Mouse (Mus musculus) neural tube, embryonic 12.5 days (tissue): ENCODE data around the gene Tnfrsf8. TPM values are rescaled to one million over a fixed set of nuclear protein-coding genes. Genes with fewer than 3 reads are reported as not detected.

ENCODE experiments used
- ATAC-seq: fragments of 200-750 bp; cut with Nextera tagmentation; 2 replicates; pipeline ENCODE4 v1.8.0; 2017; ENCODE audit warnings: low read depth, mild to moderate bottlenecking, moderate TSS enrichment, moderate library complexity; ENCODE audit not compliant: low FRiP score
- H3K27ac ChIP-seq: fragments of 300-500 bp; sonication (generic); 2 replicates; pipeline ENCODE4 v1.5.1; 2016
- H3K27me3 ChIP-seq: fragments of 300-500 bp; sonication (generic); replicated peaks from 2 replicates; pipeline ENCODE4 v1.6.1; 2016; ENCODE audit warnings: mild to moderate bottlenecking
- H3K36me3 ChIP-seq: fragments of 300-500 bp; sonication (generic); 2 replicates; pipeline ENCODE4 v1.6.1; 2016; ENCODE audit warnings: mild to moderate bottlenecking
- H3K4me1 ChIP-seq: fragments of 300-500 bp; sonication (generic); 2 replicates; pipeline ENCODE4 v1.6.1; 2016
- H3K4me2 ChIP-seq: fragments of 300-500 bp; sonication (generic); replicated peaks from 2 replicates; pipeline ENCODE4 v1.6.1; 2016; ENCODE audit warnings: mild to moderate bottlenecking
- H3K4me3 ChIP-seq: fragments of 300-500 bp; sonication (generic); 2 replicates; pipeline ENCODE4 v1.5.1; 2016
- H3K9ac ChIP-seq: fragments of 300-500 bp; sonication (generic); 2 replicates; pipeline ENCODE4 v1.6.1; 2016; ENCODE audit warnings: mild to moderate bottlenecking
- H3K9me3 ChIP-seq: fragments of 300-500 bp; sonication (generic); 2 replicates; pipeline ENCODE4 v1.6.1; 2016; ENCODE audit warnings: mild to moderate bottlenecking
- WGBS: fragments of 180-500 bp; shearing (Covaris S2); methylation state at CpG from one replicate; pipeline ENCODE4 v1.1.7; 2016; 5-methylcytosine and 5-hydroxymethylcytosine counted together
- polyA plus RNA-seq: library from polyadenylated mRNA; unstranded; fragments of >200 nt; fragmentation: Nextera tagmentation; extraction: Ambion mirVana; gene quantifications from 2 replicates; pipeline ENCODE4 v1.2.1, GENCODE M21; 2016

Gene Tnfrsf8
- polyA plus RNA-seq, 1 experiment from 2014 or later: 0.05 TPM

DNA sequence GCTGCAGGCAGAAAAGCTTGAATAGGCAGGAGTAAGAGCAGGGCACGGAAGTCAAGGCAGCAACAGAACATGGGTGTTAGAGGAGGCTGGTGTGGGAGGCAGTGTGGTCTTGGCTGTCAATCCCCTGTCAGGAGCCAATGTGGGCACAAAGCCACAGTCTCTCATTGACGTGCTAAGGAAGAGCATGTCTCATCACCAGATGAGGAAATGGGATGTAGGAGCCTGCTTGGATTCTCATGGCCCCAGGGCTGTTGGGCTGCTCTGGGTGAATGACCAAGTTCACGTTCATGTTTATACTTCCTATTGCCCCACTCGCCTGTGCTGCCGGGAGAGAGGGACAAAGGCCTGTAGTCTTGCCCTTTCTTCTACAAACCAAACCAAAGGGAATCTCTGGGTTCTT lies 97.1 kb downstream of the Tnfrsf8 start:
- H3K9me3 ChIP-seq: no peaks in the 10 kb centered on the region
- no peaks in the 10 kb centered on the region for H3K36me3 ChIP-seq
- H3K27ac ChIP-seq: no peak overlapping the region
- 78% methylated on average over 5 of the region's 5 CpGs for WGBS
- peaks cover 3% of the 10 kb centered on the region; the same call in 1 of the 2 replicates for H3K4me1 ChIP-seq
- H3K27me3 ChIP-seq: no peaks in the 10 kb centered on the region
- H3K4me3 ChIP-seq: no peak overlapping the region
- no peak overlapping the region for H3K9ac ChIP-seq
- H3K4me2 ChIP-seq: no peak overlapping the region
- no peak for ATAC-seq

Other genes with a start within 250 kb of the Tnfrsf8 start
- 9.3 and 13.4 TPM in 2 replicates for gene Vps13d, start 120.2 kb downstream of the Tnfrsf8 start, polyA plus RNA-seq
- 2.9 and 3.1 TPM in 2 replicates for gene Tnfrsf1b, start 68.3 kb downstream of the Tnfrsf8 start, polyA plus RNA-seq
- not detected in 2 replicates for gene Zfp990, start 195.6 kb upstream of the Tnfrsf8 start, polyA plus RNA-seq